Mouse (Mus musculus) common myeloid progenitor, adult 5-6 weeks (primary cell): Measurements from ENCODE around the gene Slain1. TPM values are rescaled to one million over a fixed set of nuclear protein-coding genes. Genes with fewer than 3 reads are reported as not detected.

Experiments
- total RNA-seq: library from RNA; stranded (forward); fragments of 200-1000, 187-1606 nt; gene quantifications from 2 replicates; pipeline ENCODE4 v1.2.3, GENCODE M21; 2017

Slain1 gene
- total RNA-seq, 1 experiment from 2014 or later, result 11.9 TPM

Other genes starting within 250 kb of the Slain1 start
- not detected in 2 replicates for gene Scel, start 136.9 kb upstream of the Slain1 start, total RNA-seq
- gene Ednrb, start 194.2 kb downstream of the Slain1 start, total RNA-seq, result 0.23 TPM in 1 of 2 replicates, not detected in the other